Mouse (Mus musculus): ENCODE results near the gene Ccnb2. TPM values are rescaled to one million over a fixed set of nuclear protein-coding genes. Genes with fewer than 3 reads are reported as not detected.

Ccnb2 gene
- polyA plus RNA-seq, 1 experiment, result 16.4 TPM

DNA sequence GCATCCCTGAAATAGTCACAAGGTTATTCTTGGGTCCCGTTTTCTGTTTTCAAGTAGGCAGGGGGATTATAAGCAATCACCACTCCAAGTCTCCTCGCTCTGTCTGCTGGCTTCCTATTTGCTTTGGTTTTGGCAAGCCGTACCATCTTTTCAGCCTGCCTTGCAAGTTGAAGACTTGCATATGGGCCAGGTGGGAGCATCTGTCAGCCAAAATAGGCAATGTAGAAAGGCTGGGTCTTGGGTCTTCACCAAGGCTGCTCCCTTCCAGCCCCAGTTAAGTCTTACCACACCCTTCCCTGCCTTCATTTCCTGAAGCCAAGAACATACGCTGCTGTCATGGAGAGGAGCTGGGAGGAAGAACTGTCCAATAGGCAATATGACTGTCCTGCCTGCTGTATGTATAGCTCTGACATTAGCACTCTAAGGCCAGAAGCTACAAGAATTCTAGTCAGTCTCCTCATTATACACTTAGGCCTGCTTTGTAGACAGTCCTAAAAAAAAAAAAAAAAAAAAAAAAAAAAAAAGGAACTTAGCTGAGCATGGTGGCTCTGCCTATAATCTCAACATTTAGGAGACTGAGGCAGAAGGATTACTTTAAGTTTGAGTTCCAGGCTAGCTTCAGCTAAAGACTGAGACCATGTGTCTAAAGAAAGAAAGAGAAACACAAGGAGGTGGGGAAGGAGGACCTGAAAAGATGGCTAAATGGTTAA lies 33.8 kb downstream of the Ccnb2 start:
- TF ChIP-seq FLI1 (IDR thresholded peaks at IDR 0.05; ENCODE audit: low read length) (no peak), GATA1 (IDR thresholded peaks at IDR 0.05; ENCODE audit: borderline replicate concordance, low read length) (no peak)
- Histone ChIP-seq H3K36me3 (replicated peaks; ENCODE audit: low read length) (peaks cover 66% of the 10 kb centered on the region), H3K4me1 (peaks cover 61% of the 10 kb centered on the region), H3K4me3 (replicated peaks) (no peak overlapping the region), H3K9me3 (no peaks in the 10 kb centered on the region), H3K27me3 (replicated peaks) (no peaks in the 10 kb centered on the region)

- TF ChIP-seq GATA1 (IDR thresholded peaks at IDR 0.05; ENCODE audit: borderline replicate concordance, low read length) (no peak), FLI1 (IDR thresholded peaks at IDR 0.05; ENCODE audit: low read length) (no peak)
- Histone ChIP-seq H3K4me3 (replicated peaks) (no peak overlapping the region), H3K9me3 (no peaks in the 10 kb centered on the region), H3K4me1 (peaks cover 59% of the 10 kb centered on the region), H3K27me3 (replicated peaks) (no peaks in the 10 kb centered on the region), H3K36me3 (replicated peaks; ENCODE audit: low read length) (peaks cover 78% of the 10 kb centered on the region)
These were observed 36.2 kb downstream of the Ccnb2 start for GRCm38 (mm10) chr9:70384958-70385728.

DNA sequence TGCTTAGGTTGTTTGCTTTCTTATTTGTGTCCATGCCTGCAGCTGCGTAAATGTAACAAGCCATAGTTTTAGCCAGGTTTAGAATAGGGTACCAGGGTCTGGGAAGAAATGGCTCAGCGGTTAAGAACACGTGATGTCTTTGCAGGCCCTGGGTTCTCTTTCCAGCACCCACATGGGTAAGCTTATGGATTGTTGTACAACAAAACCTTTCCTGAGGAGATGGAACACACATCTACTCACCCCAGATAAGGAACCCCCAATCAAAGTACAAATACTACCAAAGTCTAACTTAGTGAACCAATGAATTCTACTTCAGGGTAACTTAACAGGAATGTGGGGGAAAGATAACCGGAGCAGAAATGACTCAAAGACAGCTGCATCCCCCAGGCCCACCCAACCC lies 36.9 kb downstream of the Ccnb2 start:
- Histone ChIP-seq H3K27me3 (replicated peaks) (no peaks in the 10 kb centered on the region), H3K36me3 (replicated peaks; ENCODE audit: low read length) (peaks cover 76% of the 10 kb centered on the region), H3K4me1 (peaks cover 57% of the 10 kb centered on the region), H3K9me3 (no peaks in the 10 kb centered on the region), H3K4me3 (replicated peaks) (no peak overlapping the region)
- TF ChIP-seq FLI1 (IDR thresholded peaks at IDR 0.05; ENCODE audit: low read length), result no peak

DNA sequence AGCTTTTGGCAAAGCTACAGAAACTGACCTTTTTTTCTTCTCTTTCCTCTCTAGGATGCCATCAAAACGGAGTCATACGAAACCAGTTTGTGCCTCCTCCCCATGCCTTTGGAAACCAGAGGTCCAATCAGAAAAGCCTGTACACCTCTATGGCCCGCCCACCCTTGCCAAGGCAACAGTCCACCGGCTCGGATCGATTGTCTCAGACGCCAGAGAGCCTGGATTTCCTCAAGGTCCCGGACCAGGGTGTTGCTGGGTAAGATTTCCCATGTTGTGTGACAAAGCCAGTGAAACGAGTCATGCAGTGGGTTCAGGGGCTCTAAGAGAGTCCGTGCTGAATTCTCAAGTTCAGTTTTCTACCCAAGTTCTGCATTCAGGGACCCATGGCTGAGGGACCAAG lies 37.6 kb downstream of the Ccnb2 start:
- no peaks in the 10 kb centered on the region for H3K9me3 ChIP-seq
- H3K4me3 ChIP-seq (replicated peaks), result no peak overlapping the region
- H3K36me3 ChIP-seq (replicated peaks; ENCODE audit: low read length), result peaks cover 75% of the 10 kb centered on the region
- no peaks in the 10 kb centered on the region for H3K27me3 ChIP-seq (replicated peaks)
- TF ChIP-seq FLI1 (IDR thresholded peaks at IDR 0.05; ENCODE audit: low read length) (no peak), GATA1 (IDR thresholded peaks at IDR 0.05; ENCODE audit: borderline replicate concordance, low read length) (no peak)
- peaks cover 52% of the 10 kb centered on the region for H3K4me1 ChIP-seq

GRCm38 (mm10) chr9:70382091-70382490 lies 39.3 kb downstream of the Ccnb2 start:
- peak overlapping the region; percentile 72 for H3K4me3 ChIP-seq (replicated peaks)
- H3K36me3 ChIP-seq (replicated peaks; ENCODE audit: low read length), result peaks cover 85% of the 10 kb centered on the region

GRCm38 (mm10) chr9:70379502-70380467 lies 41.6 kb downstream of the Ccnb2 start:
- no peaks in the 10 kb centered on the region for H3K27me3 ChIP-seq (replicated peaks)
- peaks cover 85% of the 10 kb centered on the region for H3K36me3 ChIP-seq (replicated peaks; ENCODE audit: low read length)

More at GRCm38 (mm10) chr9:70382091-70382490, 39.3 kb downstream of the Ccnb2 start:
- Histone ChIP-seq H3K9me3 (no peaks in the 10 kb centered on the region), H3K27me3 (replicated peaks) (no peaks in the 10 kb centered on the region), H3K4me1 (peaks cover 40% of the 10 kb centered on the region)
- no peak for TF ChIP-seq GATA1 (IDR thresholded peaks at IDR 0.05; ENCODE audit: borderline replicate concordance, low read length)
- no peak for TF ChIP-seq FLI1 (IDR thresholded peaks at IDR 0.05; ENCODE audit: low read length)

GRCm38 (mm10) chr9:70371638-70372037 lies 49.7 kb downstream of the Ccnb2 start:
- Histone ChIP-seq H3K4me1 (peaks cover 21% of the 10 kb centered on the region), H3K4me3 (replicated peaks) (no peak overlapping the region), H3K36me3 (replicated peaks; ENCODE audit: low read length) (peaks cover 89% of the 10 kb centered on the region), H3K27me3 (replicated peaks) (no peaks in the 10 kb centered on the region), H3K9me3 (no peaks in the 10 kb centered on the region)
- TF ChIP-seq GATA1 (IDR thresholded peaks at IDR 0.05; ENCODE audit: borderline replicate concordance, low read length) (no peak), FLI1 (IDR thresholded peaks at IDR 0.05; ENCODE audit: low read length) (no peak)

More at GRCm38 (mm10) chr9:70379502-70380467, 41.6 kb downstream of the Ccnb2 start:
- Histone ChIP-seq H3K4me3 (replicated peaks) (peak overlapping the region; percentile 53), H3K4me1 (peaks cover 33% of the 10 kb centered on the region), H3K9me3 (no peaks in the 10 kb centered on the region)
- TF ChIP-seq GATA1 (IDR thresholded peaks at IDR 0.05; ENCODE audit: borderline replicate concordance, low read length), result no peak
- no peak for TF ChIP-seq FLI1 (IDR thresholded peaks at IDR 0.05; ENCODE audit: low read length)

DNA sequence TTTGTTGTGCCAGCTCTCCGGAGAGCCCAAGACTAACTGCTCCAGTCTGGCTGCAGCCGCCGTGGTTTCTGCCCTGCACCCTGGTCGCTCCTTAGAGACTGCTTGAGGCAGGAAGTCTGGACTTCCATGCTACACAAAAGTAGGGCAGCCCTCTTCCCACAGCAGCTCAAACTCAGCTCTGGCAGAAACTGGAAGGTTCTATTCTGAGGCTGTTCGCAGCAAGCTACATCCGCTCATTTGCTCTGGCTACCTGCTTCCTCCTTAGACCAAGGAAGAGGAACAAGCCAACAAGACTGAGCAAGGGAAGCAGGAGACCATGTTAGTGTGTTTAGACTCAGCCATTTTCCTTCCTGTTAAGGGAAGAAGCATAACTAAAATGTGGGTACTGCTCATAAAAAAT lies 54.4 kb downstream of the Ccnb2 start:
- peaks cover 3% of the 10 kb centered on the region; the same call in 1 of the 2 replicates for H3K9me3 ChIP-seq
- TF ChIP-seq GATA1 (IDR thresholded peaks at IDR 0.05; ENCODE audit: borderline replicate concordance, low read length) (no peak), FLI1 (IDR thresholded peaks at IDR 0.05; ENCODE audit: low read length) (no peak)
- H3K4me1 ChIP-seq, result peaks cover 38% of the 10 kb centered on the region
- peak overlapping the region; percentile 4 for H3K4me3 ChIP-seq (replicated peaks)
- H3K36me3 ChIP-seq (replicated peaks; ENCODE audit: low read length), result peaks cover 91% of the 10 kb centered on the region
- no peaks in the 10 kb centered on the region for H3K27me3 ChIP-seq (replicated peaks)

DNA sequence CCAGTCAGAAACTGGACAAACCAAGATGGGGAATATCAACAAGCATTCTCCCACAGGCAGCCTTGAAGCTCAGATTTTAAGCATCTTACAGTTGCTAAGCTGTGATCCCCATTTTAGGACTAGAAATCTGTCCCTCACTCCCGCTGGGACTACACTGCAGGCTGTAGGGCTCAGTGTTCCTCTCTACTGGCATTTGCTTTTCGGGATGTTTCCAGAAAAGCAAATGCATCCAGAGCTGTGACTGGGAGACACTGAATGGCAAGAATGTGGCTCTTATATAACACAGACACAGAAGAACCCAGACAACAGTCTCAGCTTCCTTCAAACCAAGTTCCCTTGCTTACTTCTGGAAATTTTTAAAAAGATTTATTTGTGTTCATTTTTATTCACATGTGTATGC lies 55.4 kb downstream of the Ccnb2 start:
- H3K9me3 ChIP-seq, result peaks cover 3% of the 10 kb centered on the region; the same call in 1 of the 2 replicates
- peaks cover 89% of the 10 kb centered on the region for H3K36me3 ChIP-seq (replicated peaks; ENCODE audit: low read length)

More for the DNA sequence above, 55.4 kb downstream of the Ccnb2 start:
- Histone ChIP-seq H3K4me1 (peaks cover 29% of the 10 kb centered on the region), H3K27me3 (replicated peaks) (no peaks in the 10 kb centered on the region), H3K4me3 (replicated peaks) (no peak overlapping the region)
- TF ChIP-seq GATA1 (IDR thresholded peaks at IDR 0.05; ENCODE audit: borderline replicate concordance, low read length) (no peak), FLI1 (IDR thresholded peaks at IDR 0.05; ENCODE audit: low read length) (no peak)

Measured in megakaryocyte, embryonic 14.5 days (primary cell).